Mouse (Mus musculus): ENCODE data around the gene Hoxd9. TPM values are rescaled to one million over a fixed set of nuclear protein-coding genes. Genes with fewer than 3 reads are reported as not detected.

The Hoxd9 gene
- total and polyA plus RNA-seq, 3 experiments: not detected

DNA sequence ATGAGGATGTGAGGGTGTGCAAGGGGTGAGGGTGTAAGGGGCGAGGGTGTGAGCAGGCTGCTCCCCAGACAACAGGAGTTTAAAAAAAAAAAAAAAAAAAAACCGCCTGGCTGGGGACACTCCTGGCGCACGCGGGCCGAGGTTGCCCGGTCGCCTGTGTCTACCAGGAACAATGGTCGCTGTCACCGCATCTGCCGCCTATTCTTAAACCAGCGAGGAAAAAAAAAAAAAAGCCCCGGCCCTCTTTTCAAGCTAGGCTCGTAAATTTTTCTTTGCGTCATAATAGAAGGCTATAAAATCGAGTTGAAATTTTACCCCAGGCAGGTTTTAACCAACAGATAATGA lies 35.8 kb downstream of the Hoxd9 start:
- in situ Hi-C loops (cut with MboI; ENCODE audit: low pct_ligation_motif_present, low pct_unique_long_range_greater_than_20kb, low sequenced_read_pairs): no loop called here
- Histone ChIP-seq H3K36me3 (replicated peaks in 1 of 2; ENCODE audit: control insufficient read depth in 1 of 2, insufficient read depth in 1 of 2, low read length in 1 of 2) (peaks cover 10 to 28% of the 10 kb centered on the region in 2 experiments), H3K4me2 (ENCODE audit: insufficient read depth, low read depth, poor library complexity, severe bottlenecking) (peak overlapping the region; percentile 98), H3K4me3 (replicated peaks in 1 of 3; ENCODE audit: low read depth in 2 of 3, low read length in 2 of 3, poor library complexity in 1 of 3) (peak overlapping the region; percentile 50 to 59 (median 59)), H3K27me3 (replicated peaks) (no peaks in the 10 kb centered on the region), H3K9me3 (replicated peaks; ENCODE audit: low read length) (peaks cover 16% of the 10 kb centered on the region), H3K79me2 (replicated peaks; ENCODE audit: control insufficient read depth, extremely low read depth, insufficient read depth, poor library complexity, severe bottlenecking) (peaks cover 21% of the 10 kb centered on the region), H3K27ac (ENCODE audit: insufficient read depth, low read depth) (peak overlapping the region; percentile 92; the same call in 1 of the 2 replicates), H3K4me1 (ENCODE audit: control insufficient read depth in 1 of 2, insufficient read depth in 2 of 2) (peaks cover 11 to 57% of the 10 kb centered on the region in 2 experiments), H3K9ac (ENCODE audit: insufficient read depth, low read depth) (peak overlapping the region; percentile 96)
- peak; percentile 41 for DNase-seq (ENCODE audit: extremely low read depth)
- peak; percentile 31; the same call in 1 of the 2 replicates for TF ChIP-seq MXI1 (IDR thresholded peaks at IDR 0.05; ENCODE audit: low read depth, low read length)
- no peak for TF ChIP-seq E2F4 (IDR thresholded peaks at IDR 0.05; ENCODE audit: insufficient replicate concordance, low read depth, low read length)
- no peak for TF ChIP-seq TBP (conservative IDR thresholded peaks at IDR 0.05; ENCODE audit: low read depth, low read length)
- TF ChIP-seq BHLHE40 (IDR thresholded peaks at IDR 0.05; ENCODE audit: low read depth, low read length): 0 out of 2 replicates have a peak, but pooled peaks have one; percentile 1
- TF ChIP-seq HCFC1 (IDR thresholded peaks at IDR 0.05; ENCODE audit: low read depth, low read length): 0 out of 2 replicates have a peak, but pooled peaks have one; percentile 8
- TF ChIP-seq TCF12 (IDR thresholded peaks at IDR 0.05; ENCODE audit: low read depth, low read length): 0 out of 2 replicates have a peak, but pooled peaks have one; percentile 45
- TF ChIP-seq ZNF384 (IDR thresholded peaks at IDR 0.05; ENCODE audit: low read depth, low read length): peak; percentile 83
- dilution Hi-C loops (cut with MboI; ENCODE audit: extremely low pct_ligation_motif_present, extremely low pct_unique_long_range_greater_than_20kb, low sequenced_read_pairs): no loop called here

DNA sequence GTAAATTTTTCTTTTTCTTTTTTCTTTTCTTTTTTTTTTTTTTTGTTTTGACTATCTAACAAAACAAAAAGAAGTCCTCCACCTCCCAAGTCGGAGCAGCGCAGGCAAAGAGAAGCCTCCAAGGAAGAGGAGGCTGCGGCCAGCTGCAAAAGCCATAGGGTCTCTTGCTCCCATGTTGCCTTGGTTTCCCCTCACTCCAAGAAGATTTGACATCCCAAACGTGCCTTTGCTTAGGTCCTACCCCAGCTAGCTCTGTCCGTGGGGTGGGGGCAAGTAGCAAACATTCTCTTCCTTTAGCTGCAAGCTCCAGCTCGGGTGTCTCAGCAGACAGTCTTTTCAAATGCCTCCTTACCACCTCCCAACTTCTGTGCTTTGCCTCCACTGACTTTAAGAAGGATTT lies 36.2 kb downstream of the Hoxd9 start:
- peaks cover 7 to 24% of the 10 kb centered on the region in 2 experiments for H3K36me3 ChIP-seq (replicated peaks in 1 of 2; ENCODE audit: control insufficient read depth in 1 of 2, insufficient read depth in 1 of 2, low read length in 1 of 2)
- peaks cover 16% of the 10 kb centered on the region for H3K9me3 ChIP-seq (replicated peaks; ENCODE audit: low read length)
- peak; percentile 9 for DNase-seq (ENCODE audit: extremely low read depth)
- peaks cover 16% of the 10 kb centered on the region for H3K79me2 ChIP-seq (replicated peaks; ENCODE audit: control insufficient read depth, extremely low read depth, insufficient read depth, poor library complexity, severe bottlenecking)
- H3K4me1 ChIP-seq (ENCODE audit: control insufficient read depth in 1 of 2, insufficient read depth in 2 of 2): peaks cover 11 to 58% of the 10 kb centered on the region in 2 experiments
- peak overlapping the region; percentile 7 to 59 (median 21) for H3K4me3 ChIP-seq (replicated peaks in 1 of 3; ENCODE audit: low read depth in 2 of 3, low read length in 2 of 3, poor library complexity in 1 of 3)
- H3K27me3 ChIP-seq (replicated peaks): no peaks in the 10 kb centered on the region
- peak overlapping the region; percentile 96 for H3K9ac ChIP-seq (ENCODE audit: insufficient read depth, low read depth)
- no peak for TF ChIP-seq E2F4 (IDR thresholded peaks at IDR 0.05; ENCODE audit: insufficient replicate concordance, low read depth, low read length)
- TF ChIP-seq EP300 (IDR thresholded peaks at IDR 0.05; ENCODE audit: low read length): no peak
- TF ChIP-seq USF2 (conservative IDR thresholded peaks at IDR 0.05; ENCODE audit: low read depth, low read length): no peak
- no peak for TF ChIP-seq USF1 (IDR thresholded peaks at IDR 0.05; ENCODE audit: low read depth, low read length)
- no peak for TF ChIP-seq TBP (conservative IDR thresholded peaks at IDR 0.05; ENCODE audit: low read depth, low read length)
- TF ChIP-seq CTCF (conservative IDR thresholded peaks at IDR 0.05 in 1 of 2, IDR thresholded peaks at IDR 0.05 in 1 of 2; ENCODE audit: low read depth in 2 of 2, low read length in 2 of 2): no peak
- TF ChIP-seq ELF1 (IDR thresholded peaks at IDR 0.05; ENCODE audit: low read depth, low read length): no peak
- no peak for TF ChIP-seq CHD2 (IDR thresholded peaks at IDR 0.05; ENCODE audit: low read length)
- TF ChIP-seq ZMIZ1 (IDR thresholded peaks at IDR 0.05; ENCODE audit: low read depth, low read length): no peak
- TF ChIP-seq BHLHE40 (IDR thresholded peaks at IDR 0.05; ENCODE audit: low read depth, low read length): no peak
- TF ChIP-seq UBTF (IDR thresholded peaks at IDR 0.05; ENCODE audit: low read depth, low read length): no peak
- TF ChIP-seq NELFE (IDR thresholded peaks at IDR 0.05; ENCODE audit: low read depth, low read length): no peak
- TF ChIP-seq SIN3A (IDR thresholded peaks at IDR 0.05; ENCODE audit: low read length): no peak
- dilution Hi-C loops (cut with MboI; ENCODE audit: extremely low pct_ligation_motif_present, extremely low pct_unique_long_range_greater_than_20kb, low sequenced_read_pairs): no loop called here
- in situ Hi-C loops (cut with MboI; ENCODE audit: low pct_ligation_motif_present, low pct_unique_long_range_greater_than_20kb, low sequenced_read_pairs): no loop called here
- H3K27ac ChIP-seq (ENCODE audit: insufficient read depth, low read depth): no peak overlapping the region
- H3K4me2 ChIP-seq (ENCODE audit: insufficient read depth, low read depth, poor library complexity, severe bottlenecking): peak overlapping the region; percentile 98

Measured in CH12.LX (cell line).